Mouse (Mus musculus) spleen, postnatal 36 days (tissue): ENCODE measurements at regions not wholly inside any gene's neighbourhood (a gene's known extent, or its start where the extent isn't known, plus 50 kb on each side); places are given as distances from the start of the nearest gene placed in this dataset.

Experiments
- DNase-seq, 2 experiments: peaks; one replicate each; pipeline ENCODE4 v3.0.0; 2022; ENCODE audit warnings: low spot score in 2 of 2, mixed read lengths in 1 of 2

DNA sequence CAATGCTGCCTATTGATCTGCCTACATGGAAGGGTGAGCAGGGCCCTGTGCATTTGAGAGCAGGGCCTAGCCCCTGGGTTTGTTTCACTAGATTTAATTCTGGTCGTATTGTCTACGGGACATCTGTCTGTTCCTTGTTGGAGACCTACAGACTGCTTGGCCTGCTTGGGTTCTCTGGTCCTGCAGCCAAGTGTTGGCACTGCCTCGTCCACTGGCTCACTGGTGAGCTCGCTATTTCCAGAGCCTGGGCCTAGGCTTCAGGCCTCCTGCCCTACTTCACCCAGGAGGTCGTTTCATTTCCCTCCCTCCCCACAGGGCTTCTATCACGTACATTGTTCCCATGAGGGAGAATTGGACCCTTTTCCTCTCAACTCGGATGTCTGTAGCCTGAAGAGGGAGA lies 62.2 kb upstream of the Blcap start:
- no peak for DNase-seq

DNA sequence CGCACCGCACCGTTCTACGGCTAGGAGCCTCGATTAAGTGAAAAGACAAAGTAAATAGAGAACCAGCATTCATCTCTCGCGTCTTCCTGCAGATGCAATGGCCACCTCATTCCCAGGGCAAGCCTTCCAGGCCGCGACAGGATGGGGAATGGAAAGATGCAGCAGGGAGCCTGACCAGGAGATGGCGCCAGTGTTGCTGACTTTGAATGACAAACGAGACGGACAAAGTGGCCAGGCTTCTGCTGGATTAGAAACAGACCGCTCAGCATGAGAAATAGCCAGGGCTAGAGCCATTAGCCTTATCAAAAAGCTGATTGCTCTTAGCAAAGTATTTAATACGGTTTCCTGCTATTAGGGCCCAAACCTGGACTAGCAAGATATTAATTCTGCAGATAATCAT lies 64.6 kb upstream of the Blcap start:
- DNase-seq = peak; percentile 10 to 18

DNA sequence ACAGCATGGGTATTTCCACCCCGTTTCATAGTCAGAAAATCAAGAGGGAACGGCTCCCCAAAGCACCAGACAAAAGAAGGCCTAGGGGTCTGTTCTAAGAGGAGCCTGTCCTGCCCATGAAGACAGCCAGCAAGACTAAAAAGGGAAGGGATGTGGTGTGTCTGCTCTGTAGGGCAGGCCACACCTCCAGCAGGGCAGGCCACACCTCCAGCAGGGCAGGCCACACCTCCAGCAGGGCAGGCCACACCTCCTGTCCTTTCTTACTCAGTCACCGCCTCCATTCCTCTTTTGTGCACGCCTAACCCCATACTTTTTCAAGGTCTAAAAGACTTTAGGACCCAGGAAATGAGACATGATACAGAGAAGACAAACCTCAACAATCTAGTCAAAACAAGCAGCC lies 69.8 kb upstream of the Blcap start:
- no peak for DNase-seq

DNA sequence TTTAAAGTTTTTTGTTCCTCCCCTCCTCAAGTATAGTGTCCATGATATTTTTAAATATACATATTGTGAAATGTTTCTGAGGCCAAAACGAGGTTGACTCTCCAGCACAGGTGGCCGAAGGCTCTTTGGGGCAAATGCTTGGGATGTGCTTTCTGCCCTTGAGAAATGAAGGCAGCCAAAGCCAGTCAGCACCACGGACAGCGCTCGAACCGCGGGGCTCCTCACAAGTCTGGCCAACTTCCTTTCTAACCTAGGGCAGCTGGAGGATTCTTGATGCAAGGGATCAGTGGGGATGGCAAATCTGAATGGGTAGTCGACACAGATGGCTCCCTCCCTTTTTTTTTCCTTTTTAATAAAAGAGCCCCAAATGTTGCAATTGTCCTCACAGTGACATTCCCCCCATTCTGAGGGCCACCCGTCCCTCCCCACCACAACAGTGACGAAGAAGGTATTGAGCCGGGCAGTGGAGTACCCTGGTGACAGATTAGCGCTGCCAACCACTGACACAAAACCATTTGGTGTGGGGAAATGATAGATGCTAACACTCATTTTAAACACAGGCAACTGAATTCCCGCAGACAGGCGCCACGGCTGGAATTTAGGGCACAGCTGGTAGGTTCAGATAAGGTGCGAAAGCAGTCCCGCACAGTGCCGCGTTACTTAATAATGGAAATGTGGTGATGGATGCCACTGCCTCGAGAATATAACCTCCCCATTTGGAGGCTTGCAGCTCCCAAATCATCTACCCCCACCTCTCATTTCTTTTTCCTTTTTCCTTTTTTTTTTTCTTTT lies 73.4 kb upstream of the Ctnnbl1 start:
- no peak for DNase-seq

DNA sequence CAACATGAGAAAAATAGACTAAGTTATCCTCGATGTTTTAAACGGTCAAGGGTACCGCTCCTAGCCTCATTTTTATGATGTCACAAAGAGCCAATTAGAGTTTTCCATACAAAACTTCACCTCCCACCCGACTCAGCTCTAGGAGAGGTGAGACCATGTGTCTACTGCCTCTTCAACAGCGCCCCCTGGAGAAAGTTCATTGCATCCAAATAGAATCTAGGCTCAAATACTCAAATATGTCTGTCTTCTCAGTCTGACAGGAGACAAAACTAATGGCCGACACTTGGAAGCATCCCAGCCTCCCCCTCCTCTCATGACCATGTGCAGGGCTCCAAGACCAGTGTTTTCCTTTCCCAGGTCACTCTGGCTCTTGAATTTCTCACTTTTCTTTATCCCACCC lies 72.7 kb upstream of the Ctnnbl1 start:
- DNase-seq = no peak

DNA sequence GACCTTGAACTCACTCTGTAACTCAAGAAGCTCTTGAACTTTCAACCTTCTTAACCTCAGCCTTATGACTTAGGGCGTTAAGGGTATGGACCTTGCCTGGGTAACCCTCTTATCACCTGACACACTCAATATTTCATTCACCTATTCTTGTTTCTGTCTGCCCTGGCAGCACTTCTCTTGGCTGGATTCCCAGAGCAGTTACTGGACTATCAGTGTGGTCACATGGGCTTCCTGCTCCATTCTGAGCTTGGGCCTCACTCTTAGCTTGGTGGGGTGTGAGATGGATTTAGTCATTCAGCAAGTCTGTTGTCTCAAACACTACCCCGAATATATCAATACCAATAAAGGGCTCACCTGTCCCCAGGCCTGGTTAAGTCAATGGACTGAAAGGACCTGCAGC lies 67.0 kb upstream of the Ctnnbl1 start:
- no peak for DNase-seq

DNA sequence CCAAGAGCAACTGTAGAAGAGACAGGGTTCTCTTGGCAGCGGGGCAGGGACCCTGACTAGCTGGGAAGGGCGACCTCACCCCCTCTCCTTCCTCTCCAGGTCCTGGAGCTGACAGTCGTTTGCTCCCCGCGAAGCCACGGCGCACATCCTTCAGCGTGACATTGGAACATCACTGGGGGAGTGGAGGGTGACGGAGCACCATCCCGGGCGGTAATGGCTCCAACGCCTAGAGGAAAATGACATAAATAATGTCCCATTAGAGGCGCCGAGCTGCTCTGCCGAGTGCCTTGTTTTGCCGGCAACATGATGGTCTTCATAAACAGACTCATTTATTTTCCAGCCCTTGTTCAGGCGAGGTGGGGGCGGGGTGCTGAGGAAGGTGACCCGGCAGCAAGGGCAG lies 62.3 kb upstream of the Ctnnbl1 start:
- DNase-seq = no peak

DNA sequence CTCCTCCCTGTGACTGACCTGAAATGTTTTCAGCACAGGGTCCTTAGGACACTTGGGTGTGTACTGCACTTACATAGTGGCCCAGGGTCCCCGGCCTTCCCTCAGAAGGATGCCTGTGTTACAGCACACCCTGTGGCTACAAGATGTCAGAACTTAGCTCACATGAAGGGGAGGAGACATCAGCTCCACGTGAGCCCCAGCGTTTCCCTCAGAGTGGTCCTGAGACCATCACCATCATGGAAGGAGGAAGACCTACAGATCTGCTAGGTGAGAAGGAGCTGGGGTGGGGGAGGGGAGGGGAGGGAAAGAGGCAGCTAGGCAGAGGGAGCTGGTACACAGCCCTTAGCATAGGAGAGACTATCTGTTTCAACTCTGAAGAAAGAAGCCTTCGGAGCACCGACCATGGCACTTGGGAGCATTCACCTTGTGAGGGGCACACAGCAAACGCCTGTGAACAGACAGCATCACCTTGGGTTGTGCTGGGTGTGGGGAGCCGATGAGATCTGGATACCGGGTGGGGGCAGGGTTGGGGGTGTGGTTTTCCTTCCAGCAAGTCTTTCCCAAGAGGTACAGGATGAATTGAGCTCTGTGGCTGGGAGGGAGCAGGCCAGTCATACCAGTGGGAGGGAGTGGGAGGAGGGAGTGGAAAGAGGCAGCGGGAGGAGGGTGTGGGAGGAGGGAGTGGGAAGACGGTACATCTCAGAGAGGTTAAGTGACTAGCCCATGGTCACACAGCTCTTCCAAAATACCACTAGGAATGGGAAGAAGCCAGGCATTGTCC lies 60.6 kb upstream of the Ctnnbl1 start:
- no peak for DNase-seq

DNA sequence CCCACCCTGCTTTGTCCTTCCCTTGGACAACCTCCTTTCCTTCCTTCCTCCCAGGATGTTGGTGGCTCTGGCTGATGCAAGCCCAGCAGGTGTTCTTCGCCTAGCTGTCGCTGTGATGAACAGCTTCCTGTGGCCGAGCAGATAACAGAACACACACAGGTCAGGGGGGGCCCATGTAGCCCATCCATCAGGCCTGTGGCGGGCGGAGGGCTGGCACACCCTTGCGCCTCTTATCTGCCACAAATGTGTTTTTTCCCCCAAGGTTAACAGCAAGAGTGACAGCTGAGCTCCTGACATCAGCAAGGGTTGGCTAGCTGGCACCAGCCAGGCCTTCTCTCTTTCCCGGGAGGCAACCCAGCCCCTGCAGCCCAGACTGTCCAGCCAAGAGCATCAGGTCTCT lies 59.9 kb upstream of the Ctnnbl1 start:
- no peak for DNase-seq

DNA sequence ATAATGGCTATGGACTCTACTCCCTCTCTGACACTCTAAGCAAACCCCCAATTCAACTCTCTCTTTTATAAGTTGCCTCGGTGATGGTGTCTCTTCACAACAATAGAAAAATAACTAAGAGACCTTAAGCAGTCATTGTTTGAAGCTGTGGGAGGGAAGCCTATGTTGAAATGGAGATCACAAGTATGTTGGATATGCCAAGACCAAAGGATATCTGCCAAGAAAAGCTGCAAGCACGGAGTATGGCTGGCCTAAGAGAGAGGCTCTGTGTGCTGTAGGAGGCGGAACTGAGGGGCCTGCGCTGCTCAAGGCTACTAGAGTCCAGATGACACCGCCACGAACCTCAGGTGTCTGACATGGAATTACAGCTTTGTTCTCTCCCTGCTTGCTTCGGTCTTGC lies 55.3 kb upstream of the Ctnnbl1 start:
- DNase-seq = no peak
